Mouse (Mus musculus): ENCODE data around the gene Uqcrq. TPM values are rescaled to one million over a fixed set of nuclear protein-coding genes. Genes with fewer than 3 reads are reported as not detected.

Uqcrq gene
- total RNA-seq, 1 experiment, result 76.9 TPM

GRCm38 (mm10) chr11:53441921-53442320 is 11.3 kb upstream of the Uqcrq start:
- TF ChIP-seq HCFC1 (IDR thresholded peaks at IDR 0.05; ENCODE audit: borderline replicate concordance, insufficient read depth, low read length), result no peak
- no peak for TF ChIP-seq MAFK (IDR thresholded peaks at IDR 0.05; ENCODE audit: insufficient read depth, low read depth, low read length)
- no peak for TF ChIP-seq ZNF384 (IDR thresholded peaks at IDR 0.05; ENCODE audit: low read depth, low read length)
- no peak for TF ChIP-seq CHD2 (IDR thresholded peaks at IDR 0.05; ENCODE audit: low read depth, low read length)
- no peak for TF ChIP-seq ZC3H11A (IDR thresholded peaks at IDR 0.05; ENCODE audit: borderline replicate concordance, low read depth, low read length)
- H3K9ac ChIP-seq (ENCODE audit: insufficient read depth, low read depth, low read length, poor library complexity, severe bottlenecking), result no peak overlapping the region; the same call in 1 of the 2 replicates
- in situ Hi-C loops (cut with MboI; ENCODE audit: low sequenced_read_pairs in 2 of 2, unreplicated experiment in 2 of 2), result no loop called here
- no peak for DNase-seq (ENCODE audit: low read depth, low spot score)
- no peaks in the 10 kb centered on the region for H3K36me3 ChIP-seq (ENCODE audit: control insufficient read depth, insufficient read depth, low read length, poor library complexity, severe bottlenecking)
- H3K9me3 ChIP-seq (ENCODE audit: control insufficient read depth, insufficient read depth, low read depth, low read length), result no peaks in the 10 kb centered on the region
- H3K4me1 ChIP-seq (ENCODE audit: control insufficient read depth in 2 of 2, insufficient read depth in 2 of 2, low read length in 2 of 2, poor library complexity in 1 of 2), result peaks cover 0 to 6% of the 10 kb centered on the region in 2 experiments; a peak in 1 of 4 replicates
- H3K4me3 ChIP-seq (ENCODE audit: insufficient read depth in 1 of 2, low read depth in 1 of 2, low read length in 2 of 2, poor library complexity in 1 of 2, severe bottlenecking in 1 of 2), result no peak overlapping the region
- no peak overlapping the region for H3K27ac ChIP-seq (ENCODE audit: insufficient read depth, low read depth, low read length, poor library complexity, severe bottlenecking)

DNA sequence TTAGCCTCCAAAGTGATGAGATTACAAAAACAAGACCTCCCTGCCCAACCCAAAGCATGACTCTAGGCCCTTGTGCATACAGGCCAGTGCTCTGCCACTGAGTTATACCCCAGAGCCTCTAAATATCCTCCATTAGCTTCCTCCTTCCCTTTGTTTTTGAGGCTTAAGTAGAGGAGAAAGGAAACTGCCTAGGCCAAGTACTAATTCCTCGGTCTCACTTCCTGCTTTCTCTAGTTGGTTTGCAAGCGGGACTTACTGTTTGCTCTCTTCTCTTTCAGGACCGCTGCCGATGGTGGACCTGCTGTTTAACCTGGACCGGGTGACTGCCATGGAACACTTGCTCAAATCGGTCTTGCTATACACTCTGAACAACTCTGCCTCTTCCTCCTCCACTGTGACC is 5.7 kb upstream of the Uqcrq start:
- Histone ChIP-seq H3K9me3 (ENCODE audit: control insufficient read depth, insufficient read depth, low read depth, low read length) (no peaks in the 10 kb centered on the region), H3K27ac (ENCODE audit: insufficient read depth, low read depth, low read length, poor library complexity, severe bottlenecking) (no peak overlapping the region), H3K4me3 (ENCODE audit: insufficient read depth in 1 of 2, low read depth in 1 of 2, low read length in 2 of 2, poor library complexity in 1 of 2, severe bottlenecking in 1 of 2) (no peak overlapping the region), H3K4me1 (ENCODE audit: control insufficient read depth in 2 of 2, insufficient read depth in 2 of 2, low read length in 2 of 2, poor library complexity in 1 of 2) (peaks cover 0 to 13% of the 10 kb centered on the region in 2 experiments; a peak in 3 of 4 replicates), H3K36me3 (ENCODE audit: control insufficient read depth, insufficient read depth, low read length, poor library complexity, severe bottlenecking) (no peaks in the 10 kb centered on the region), H3K9ac (ENCODE audit: insufficient read depth, low read depth, low read length, poor library complexity, severe bottlenecking) (no peak overlapping the region)
- in situ Hi-C loops (cut with MboI; ENCODE audit: low sequenced_read_pairs in 2 of 2, unreplicated experiment in 2 of 2), result no loop called here
- no peak for DNase-seq (ENCODE audit: low read depth, low spot score)
- TF ChIP-seq ZNF384 (IDR thresholded peaks at IDR 0.05; ENCODE audit: low read depth, low read length), result no peak
- TF ChIP-seq MAFK (IDR thresholded peaks at IDR 0.05; ENCODE audit: insufficient read depth, low read depth, low read length), result no peak
- TF ChIP-seq ZC3H11A (IDR thresholded peaks at IDR 0.05; ENCODE audit: borderline replicate concordance, low read depth, low read length), result no peak
- TF ChIP-seq CHD2 (IDR thresholded peaks at IDR 0.05; ENCODE audit: low read depth, low read length), result no peak
- no peak for TF ChIP-seq HCFC1 (IDR thresholded peaks at IDR 0.05; ENCODE audit: borderline replicate concordance, insufficient read depth, low read length)

DNA sequence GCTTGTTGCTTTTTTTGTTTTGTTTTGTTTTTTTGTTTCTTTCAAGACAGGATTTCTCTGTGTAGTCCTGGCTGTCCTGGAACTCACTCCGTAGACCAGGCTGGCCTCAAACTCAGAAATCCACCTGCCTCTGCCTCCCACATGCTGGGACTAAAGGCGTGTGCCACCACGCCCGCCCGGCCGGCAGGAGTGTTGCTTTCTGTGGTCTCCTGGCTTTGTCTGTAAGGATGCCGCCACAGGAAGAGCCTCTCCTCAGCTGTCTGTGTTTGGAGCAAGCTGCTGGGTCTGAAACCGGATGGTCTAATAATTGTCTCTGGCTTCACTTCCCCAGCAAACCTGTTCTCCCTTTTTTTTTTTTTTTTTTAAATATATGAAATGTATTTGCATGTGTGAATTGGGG is 4.9 kb upstream of the Uqcrq start:
- no peak overlapping the region for H3K9ac ChIP-seq (ENCODE audit: insufficient read depth, low read depth, low read length, poor library complexity, severe bottlenecking)
- H3K4me3 ChIP-seq (ENCODE audit: insufficient read depth in 1 of 2, low read depth in 1 of 2, low read length in 2 of 2, poor library complexity in 1 of 2, severe bottlenecking in 1 of 2), result no peak overlapping the region
- no peaks in the 10 kb centered on the region for H3K36me3 ChIP-seq (ENCODE audit: control insufficient read depth, insufficient read depth, low read length, poor library complexity, severe bottlenecking)
- no peaks in the 10 kb centered on the region for H3K9me3 ChIP-seq (ENCODE audit: control insufficient read depth, insufficient read depth, low read depth, low read length)
- no peak overlapping the region for H3K27ac ChIP-seq (ENCODE audit: insufficient read depth, low read depth, low read length, poor library complexity, severe bottlenecking)
- H3K4me1 ChIP-seq (ENCODE audit: control insufficient read depth in 2 of 2, insufficient read depth in 2 of 2, low read length in 2 of 2, poor library complexity in 1 of 2), result peaks cover 0 to 13% of the 10 kb centered on the region in 2 experiments; a peak in 3 of 4 replicates
- no peak for TF ChIP-seq ZC3H11A (IDR thresholded peaks at IDR 0.05; ENCODE audit: borderline replicate concordance, low read depth, low read length)
- TF ChIP-seq ZNF384 (IDR thresholded peaks at IDR 0.05; ENCODE audit: low read depth, low read length), result no peak
- no peak for TF ChIP-seq HCFC1 (IDR thresholded peaks at IDR 0.05; ENCODE audit: borderline replicate concordance, insufficient read depth, low read length)
- TF ChIP-seq CHD2 (IDR thresholded peaks at IDR 0.05; ENCODE audit: low read depth, low read length), result no peak
- TF ChIP-seq MAFK (IDR thresholded peaks at IDR 0.05; ENCODE audit: insufficient read depth, low read depth, low read length), result no peak
- in situ Hi-C loops (cut with MboI; ENCODE audit: low sequenced_read_pairs in 2 of 2, unreplicated experiment in 2 of 2), result no loop called here
- no peak for DNase-seq (ENCODE audit: low read depth, low spot score)

- H3K36me3 ChIP-seq (ENCODE audit: control insufficient read depth, insufficient read depth, low read length, poor library complexity, severe bottlenecking), result peaks cover 5% of the 10 kb centered on the region
- no peak for DNase-seq (ENCODE audit: low read depth, low spot score)
- TF ChIP-seq CHD2 (IDR thresholded peaks at IDR 0.05; ENCODE audit: low read depth, low read length), result no peak
- TF ChIP-seq HCFC1 (IDR thresholded peaks at IDR 0.05; ENCODE audit: borderline replicate concordance, insufficient read depth, low read length), result no peak
- TF ChIP-seq MAFK (IDR thresholded peaks at IDR 0.05; ENCODE audit: insufficient read depth, low read depth, low read length), result no peak
- TF ChIP-seq ZC3H11A (IDR thresholded peaks at IDR 0.05; ENCODE audit: borderline replicate concordance, low read depth, low read length), result no peak
- TF ChIP-seq ZNF384 (IDR thresholded peaks at IDR 0.05; ENCODE audit: low read depth, low read length), result no peak
- peaks cover 0 to 15% of the 10 kb centered on the region in 2 experiments; a peak in 3 of 4 replicates for H3K4me1 ChIP-seq (ENCODE audit: control insufficient read depth in 2 of 2, insufficient read depth in 2 of 2, low read length in 2 of 2, poor library complexity in 1 of 2)
- no peak overlapping the region for H3K9ac ChIP-seq (ENCODE audit: insufficient read depth, low read depth, low read length, poor library complexity, severe bottlenecking)
- no peak overlapping the region for H3K4me3 ChIP-seq (ENCODE audit: insufficient read depth in 1 of 2, low read depth in 1 of 2, low read length in 2 of 2, poor library complexity in 1 of 2, severe bottlenecking in 1 of 2)
- no peak overlapping the region for H3K27ac ChIP-seq (ENCODE audit: insufficient read depth, low read depth, low read length, poor library complexity, severe bottlenecking)
- no peaks in the 10 kb centered on the region for H3K9me3 ChIP-seq (ENCODE audit: control insufficient read depth, insufficient read depth, low read depth, low read length)
- in situ Hi-C loops (cut with MboI; ENCODE audit: low sequenced_read_pairs in 2 of 2, unreplicated experiment in 2 of 2), result no loop called here
These were observed 2.4 kb upstream of the Uqcrq start for GRCm38 (mm10) chr11:53433057-53433456.

All from ES-E14 (cell line).